Mouse (Mus musculus) gastrocnemius, postnatal 10 days (tissue): Measurements from ENCODE around the gene Klra4. TPM values are rescaled to one million over a fixed set of nuclear protein-coding genes. Genes with fewer than 3 reads are reported as not detected.
"Not testable (repeated sequence)": the region's sequence is repeated elsewhere in the genome, so short reads cannot be mapped to it uniquely, and the experiment has no call there.

Source experiments
- DNase-seq: peaks from one replicate; pipeline ENCODE4 v3.0.0; 2021; ENCODE audit warnings: mixed read lengths
- long read RNA-seq, 2 experiments: library from polyadenylated mRNA; stranded (forward); transcript quantifications; one replicate each; pipeline ENCODE4 v2.0.0; 2021
- total RNA-seq, 2 experiments: library from RNA; stranded (reverse); gene quantifications; 2 replicates each; pipeline ENCODE4 v1.2.3; 2021

Gene Klra4
- total RNA-seq = not detected
- long read RNA-seq, experiment 1 = 0 reads
- long read RNA-seq, experiment 2 = 0 reads

DNA sequence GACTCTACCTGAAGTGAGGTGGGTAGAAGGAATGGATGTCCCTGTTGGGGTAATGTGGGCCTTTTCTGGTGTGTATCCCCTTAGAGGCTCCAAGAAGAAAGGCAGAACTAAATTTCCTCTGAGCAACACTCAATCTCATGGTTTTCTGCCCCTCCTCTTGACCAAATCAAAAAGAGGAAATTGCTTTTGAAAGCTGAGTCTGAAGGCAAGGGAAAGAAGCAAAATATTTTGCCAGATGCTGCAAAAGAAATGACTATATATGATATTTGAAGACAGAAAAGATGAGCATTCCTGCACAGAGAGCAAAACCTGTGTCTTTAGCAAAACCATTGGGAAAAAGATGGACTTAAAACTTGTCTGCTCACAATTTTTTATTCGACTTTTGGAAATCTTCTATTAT is at the start of gene Klra4:
Klra4 (minus strand) TSS at position 101 of the 400 bp plus-strand sequence.
- not testable (repeated sequence) for DNase-seq

DNA sequence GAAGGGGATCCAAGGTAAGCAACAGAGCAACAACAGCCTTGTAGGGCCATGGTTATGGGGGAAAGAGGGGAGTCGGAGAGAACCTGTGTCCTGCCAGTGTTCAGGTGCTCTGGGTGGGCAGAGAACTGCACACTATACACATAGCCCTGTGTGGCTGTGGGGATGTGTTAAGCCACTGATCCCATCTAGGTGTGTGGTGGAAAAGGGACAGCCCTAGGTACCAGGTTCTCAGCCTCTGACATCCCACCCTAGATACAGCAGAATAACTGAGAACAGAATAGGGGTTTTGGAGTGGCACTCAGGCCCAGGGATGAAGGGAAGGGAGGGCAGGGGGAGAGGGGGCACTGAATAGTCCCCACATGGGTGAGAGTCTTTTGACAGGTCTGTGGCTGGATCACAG is 43.4 kb upstream of the Klra4 start:
- no peak for DNase-seq

DNA sequence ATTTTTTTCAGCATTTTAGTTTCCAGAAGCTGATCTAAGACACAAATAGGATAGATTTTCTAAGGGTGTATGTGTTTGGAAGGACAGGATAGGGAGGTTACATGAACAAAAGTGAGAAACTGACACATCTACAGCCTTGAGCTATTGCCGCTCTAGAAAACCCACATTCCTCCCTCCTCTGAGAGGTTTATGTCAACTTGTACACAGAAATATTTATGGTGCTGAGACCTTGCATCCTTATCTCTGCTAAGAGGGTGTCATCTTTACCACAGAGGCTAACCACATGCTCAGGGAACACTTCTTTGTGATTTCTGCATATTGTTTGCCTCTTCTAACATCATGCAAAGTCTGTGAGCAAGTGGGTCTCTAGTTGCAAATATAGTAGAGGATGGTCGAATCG is 35.7 kb upstream of the Klra4 start:
- not testable (repeated sequence) for DNase-seq

DNA sequence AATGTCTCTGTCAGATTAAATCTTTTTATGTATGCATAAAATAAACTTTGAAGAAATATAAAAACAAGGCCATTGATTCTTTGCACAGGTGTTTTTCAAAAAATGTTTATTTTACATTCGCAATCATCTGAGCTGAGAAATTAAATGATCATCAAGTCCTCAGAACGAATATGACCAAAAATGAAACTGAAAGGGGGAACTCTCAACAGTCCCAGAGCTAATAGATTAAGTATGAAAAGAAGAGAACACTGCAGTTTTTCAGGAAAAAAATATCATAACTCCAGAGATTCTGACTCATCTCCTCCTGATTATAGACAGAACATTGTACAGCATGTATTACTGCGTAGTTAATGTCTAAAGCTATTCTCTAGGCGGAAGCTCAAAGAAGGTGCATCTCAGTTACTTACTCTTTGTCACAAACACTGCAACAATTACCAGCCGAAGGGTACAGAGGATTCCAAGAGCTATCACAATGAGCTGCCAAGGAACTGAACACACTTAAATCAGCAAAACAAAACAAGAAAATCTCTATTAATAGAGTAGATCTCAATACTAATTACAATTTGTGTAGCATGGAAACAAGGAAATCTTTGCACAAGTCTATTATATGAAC is 25.4 kb upstream of the Klra4 start:
- no peak for DNase-seq

DNA sequence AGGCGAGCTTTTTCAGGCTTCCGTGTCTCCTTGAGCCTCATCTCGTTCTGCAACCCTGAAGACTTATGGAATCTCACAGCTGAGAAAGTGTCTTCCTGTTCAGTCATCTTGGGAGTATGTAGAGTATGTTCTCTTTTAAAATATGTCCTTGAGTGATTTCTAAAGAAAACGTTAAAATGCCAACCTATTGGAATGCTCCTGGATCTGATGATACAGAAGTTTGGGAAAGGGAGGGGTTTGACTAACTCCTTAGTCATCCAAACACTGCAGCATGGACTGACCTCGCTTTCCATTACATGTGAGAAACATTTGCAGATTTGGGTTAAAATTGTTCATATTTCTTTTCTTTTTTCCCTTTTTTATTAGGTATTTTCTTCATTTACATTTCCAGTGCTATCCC is 1.9 kb downstream of the Klra4 start:
- no peak for DNase-seq

DNA sequence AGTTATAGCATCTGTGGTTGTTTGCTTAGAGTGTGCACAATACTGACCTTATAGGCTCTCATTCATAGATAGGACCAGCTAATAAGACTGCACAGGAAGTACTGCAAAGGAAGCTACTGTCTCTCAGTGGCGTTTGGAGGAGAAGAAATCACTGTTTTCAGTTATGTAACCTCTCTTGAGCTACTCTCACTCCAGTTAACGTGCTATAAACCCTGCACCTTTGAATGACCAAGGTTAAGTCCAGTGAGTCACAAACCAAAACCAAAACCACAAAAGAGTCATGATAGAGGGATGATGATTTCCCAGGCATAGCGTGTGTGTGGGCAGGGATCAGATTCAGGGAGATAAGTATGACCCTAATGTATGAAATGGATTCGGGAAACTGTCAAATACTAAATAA is 31.9 kb downstream of the Klra4 start:
- not testable (repeated sequence) for DNase-seq

DNA sequence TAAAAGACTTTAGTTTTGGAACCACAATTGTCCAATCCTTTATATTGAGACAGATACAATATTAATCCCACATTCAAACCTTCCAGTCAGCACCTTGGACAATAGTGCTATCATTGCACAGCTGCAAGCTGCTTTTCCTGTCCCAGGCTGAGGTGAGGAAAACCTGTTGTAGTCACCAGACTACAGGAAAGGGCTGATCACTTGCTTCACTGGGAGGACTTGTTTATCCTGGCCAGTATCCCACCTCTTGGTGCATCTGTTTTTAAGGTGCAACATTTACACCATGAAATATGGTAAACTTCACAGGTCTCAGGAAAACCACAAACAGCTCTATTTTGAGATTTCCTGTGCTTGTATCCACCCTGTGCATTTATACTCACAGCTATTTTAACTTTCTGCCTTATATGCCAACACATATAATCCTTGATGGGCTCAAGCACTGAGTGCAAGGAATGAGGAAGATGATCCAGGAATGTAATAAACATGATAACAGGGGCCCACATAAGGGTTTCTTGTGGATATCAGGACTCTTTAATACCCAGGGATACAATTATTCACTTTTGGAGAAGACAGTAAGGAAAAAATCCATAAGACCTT is 35.5 kb downstream of the Klra4 start:
- not testable (repeated sequence) for DNase-seq

DNA sequence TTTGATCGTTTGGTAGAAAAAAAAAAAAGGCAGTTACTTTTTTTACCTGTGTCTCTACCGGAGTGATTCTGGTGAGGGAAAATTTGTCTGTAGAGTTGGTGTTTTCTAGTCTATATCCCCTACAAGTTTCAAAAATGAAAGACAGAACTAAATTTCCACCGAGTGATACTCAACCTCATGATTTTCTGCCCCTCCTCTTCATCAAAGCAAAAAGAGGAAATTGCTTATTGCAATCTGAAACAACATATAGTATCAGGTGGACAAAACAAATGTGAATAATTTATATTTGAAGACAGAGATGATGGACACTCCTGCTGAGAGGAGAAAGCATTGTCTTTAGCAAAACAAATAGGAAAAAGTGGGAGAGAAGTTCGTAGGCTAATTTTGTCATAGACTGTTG is 40.2 kb downstream of the Klra4 start, which contains the start of gene Klra6:
Klra6 (minus strand) TSS at position 101 of the 400 bp plus-strand sequence.
- DNase-seq = no peak

Other genes starting within 250 kb of the Klra4 start
- gene Gm17631, start 204.6 kb downstream of the Klra4 start, total RNA-seq = not detected
- under 1 TPM in 1 of 2 experiments, not detected in 1; 0.23 TPM for gene Klra17, start 190.6 kb downstream of the Klra4 start, total RNA-seq
- gene Klra5, start 149.6 kb downstream of the Klra4 start, total RNA-seq = not detected
- not detected for gene Klra6, start 40.3 kb downstream of the Klra4 start, total RNA-seq
- gene Klra8, start 62.6 kb upstream of the Klra4 start, total RNA-seq = not detected
- not detected for gene Klra9, start 125.8 kb upstream of the Klra4 start, total RNA-seq
- gene Klra7, start 166.1 kb upstream of the Klra4 start, total RNA-seq = not detected
- not detected for gene Klra10, start 214.7 kb upstream of the Klra4 start, total RNA-seq